Mouse (Mus musculus) liver, adult 2 months (tissue): ENCODE measurements around the gene Gnb3. TPM values are rescaled to one million over a fixed set of nuclear protein-coding genes. Genes with fewer than 3 reads are reported as not detected.
"Not testable (repeated sequence)": the region's sequence is repeated elsewhere in the genome, so short reads cannot be mapped to it uniquely, and the experiment has no call there.

Experiments
- DNase-seq: peaks from one replicate; pipeline ENCODE4 v3.0.0-alpha.2; 2011; ENCODE audit warnings: low read depth, low spot score; ENCODE audit errors: extremely low read depth
- H3K27ac ChIP-seq: fragments of 200-500 bp; replicated peaks from 2 replicates; pipeline ENCODE4 v1.5.1; 2012; ENCODE audit warnings: low read depth, mild to moderate bottlenecking, control low read depth, inconsistent platforms, low read length; ENCODE audit not compliant: insufficient read depth
- H3K27me3 ChIP-seq: fragments of 200-500 bp; 2 replicates; pipeline ENCODE4 v1.6.1; 2012; ENCODE audit warnings: mild to moderate bottlenecking, moderate library complexity, low read length, inconsistent platforms; ENCODE audit not compliant: control insufficient read depth, insufficient read depth
- H3K36me3 ChIP-seq: fragments of 200-500 bp; 2 replicates; pipeline ENCODE4 v1.6.1; 2012; ENCODE audit warnings: low read length, inconsistent platforms; ENCODE audit not compliant: control insufficient read depth, insufficient read depth
- H3K4me1 ChIP-seq: fragments of 200-500 bp; 2 replicates; pipeline ENCODE4 v1.6.1; 2011; ENCODE audit warnings: low read length; ENCODE audit not compliant: control insufficient read depth, insufficient read depth
- H3K4me3 ChIP-seq: fragments of 200-500 bp; 2 replicates; pipeline ENCODE4 v1.5.1; 2011; ENCODE audit warnings: low read depth, mild to moderate bottlenecking, control low read depth, low read length, moderate library complexity; ENCODE audit not compliant: insufficient read depth
- H3K79me2 ChIP-seq: fragments of 200-500 bp; 2 replicates; pipeline ENCODE4 v1.6.1; 2012; ENCODE audit warnings: inconsistent platforms, mild to moderate bottlenecking, low read length, moderate library complexity; ENCODE audit not compliant: control insufficient read depth, insufficient read depth
- H3K9ac ChIP-seq: fragments of 200-500 bp; 2 replicates; pipeline ENCODE4 v1.6.1; 2012; ENCODE audit warnings: low read depth, mild to moderate bottlenecking, control low read depth, inconsistent platforms, low read length
- CTCF ChIP-seq: fragments of 200-500 bp; IDR thresholded peaks from 2 replicates; pipeline ENCODE4 v1.5.1; 2011; ENCODE audit warnings: low read depth, low read length, control low read depth
- POLR2A ChIP-seq: fragments of 200-500 bp; IDR thresholded peaks from 2 replicates; pipeline ENCODE4 v1.6.1; 2011; ENCODE audit warnings: low read length, control low read depth; ENCODE audit not compliant: insufficient read depth; ENCODE audit errors: extremely low read depth
- WGBS: fragments of 180-500 bp; shearing (Covaris S2); methylation state at CpG from one replicate; pipeline ENCODE4 v1.1.7; 2018; 5-methylcytosine and 5-hydroxymethylcytosine counted together
- polyA plus RNA-seq: library from polyadenylated mRNA; depleted of rRNA; stranded (reverse); fragments of >200 nt; gene quantifications from 2 replicates; pipeline ENCODE4 v1.2.3, GENCODE M21; 2012
- total RNA-seq: library from RNA; depleted of rRNA; stranded (reverse); fragments of >200 nt; gene quantifications from 2 replicates; pipeline ENCODE4 v1.2.3, GENCODE M21; 2014

Gnb3 gene
- total and polyA plus RNA-seq, 2 experiments: not detected

- no peak for TF ChIP-seq CTCF
- no peak for TF ChIP-seq POLR2A
- H3K27ac ChIP-seq: no peak overlapping the region
- H3K79me2 ChIP-seq: no peaks in the 10 kb centered on the region
- peak; percentile 14 for DNase-seq
- 87% methylated on average over 6 of the region's 6 CpGs for WGBS
- H3K4me1 ChIP-seq: peaks cover 3% of the 10 kb centered on the region; the same call in 1 of the 2 replicates
- H3K36me3 ChIP-seq: no peaks in the 10 kb centered on the region
- H3K4me3 ChIP-seq: no peak overlapping the region
- H3K27me3 ChIP-seq: no peaks in the 10 kb centered on the region
- H3K9ac ChIP-seq: no peak overlapping the region
These were observed 5.5 kb downstream of the Gnb3 start for GRCm38 (mm10) chr6:124834512-124835081.

- Histone ChIP-seq H3K27me3 (no peaks in the 10 kb centered on the region), H3K27ac (no peak overlapping the region), H3K79me2 (no peaks in the 10 kb centered on the region), H3K36me3 (no peaks in the 10 kb centered on the region), H3K4me3 (no peak overlapping the region), H3K9ac (no peak overlapping the region), H3K4me1 (peaks cover 7% of the 10 kb centered on the region; the same call in 1 of the 2 replicates)
- no peak for DNase-seq
- no peak for TF ChIP-seq CTCF
- 96% methylated on average over 8 of the region's 8 CpGs for WGBS
These were observed 8.4 kb downstream of the Gnb3 start for GRCm38 (mm10) chr6:124831649-124832048.

- 94% methylated on average over 4 of the region's 4 CpGs for WGBS
- H3K36me3 ChIP-seq, H3K4me3 ChIP-seq, H3K27me3 ChIP-seq, H3K9ac ChIP-seq, DNase-seq, H3K4me1 ChIP-seq, H3K27ac ChIP-seq, H3K79me2 ChIP-seq: not testable (repeated sequence)
These were observed 8.9 kb downstream of the Gnb3 start for GRCm38 (mm10) chr6:124831199-124831598.

GRCm38 (mm10) chr6:124829799-124830700 is 10.0 kb downstream of the Gnb3 start:
- Histone ChIP-seq H3K4me1 (peaks cover 7% of the 10 kb centered on the region; the same call in 1 of the 2 replicates), H3K27ac (peak overlapping the region; percentile 60), H3K27me3 (no peaks in the 10 kb centered on the region), H3K36me3 (no peaks in the 10 kb centered on the region), H3K79me2 (no peaks in the 10 kb centered on the region), H3K9ac (peak overlapping the region; percentile 48; the same call in 1 of the 2 replicates), H3K4me3 (peak overlapping the region; percentile 70)
- TF ChIP-seq CTCF (peak; percentile 25; the same call in 1 of the 2 replicates), POLR2A (0 out of 2 replicates have a peak, but pooled peaks have one; percentile 20)
- 1% methylated on average over 38 of the region's 38 CpGs for WGBS
- DNase-seq: peak; percentile 93

GRCm38 (mm10) chr6:124828868-124829798 is 10.9 kb downstream of the Gnb3 start, which contains the start of the genes Usp5 and Cdca3:
TSS of gene Usp5 (minus strand) at chr6:124829484.
TSS of gene Cdca3 (plus strand) at chr6:124829547.
- Histone ChIP-seq H3K36me3 (peaks cover 6% of the 10 kb centered on the region; the same call in 1 of the 2 replicates), H3K27ac (peak within 1 kb of the TSS; percentile 78), H3K4me3 (peak within 1 kb of the TSS; percentile 70), H3K4me1 (peaks cover 7% of the 10 kb centered on the region; the same call in 1 of the 2 replicates), H3K79me2 (no peaks in the 10 kb centered on the region), H3K27me3 (no peaks in the 10 kb centered on the region), H3K9ac (peak within 1 kb of the TSS; percentile 75)
- DNase-seq: peak; percentile 100
- TF ChIP-seq POLR2A (peak; percentile 48; the same call in 1 of the 2 replicates), CTCF (no peak)
- WGBS: under 1% methylated on average over 55 of the region's 55 CpGs
